Mouse (Mus musculus): ENCODE measurements around the gene Vgll4.
"Not testable (repeated sequence)": the region's sequence is repeated elsewhere in the genome, so short reads cannot be mapped to it uniquely, and the experiment has no call there.

GRCm38 (mm10) chr6:114889971-114890370, 79.8 kb downstream of the Vgll4 start:
- not testable (repeated sequence) for TF ChIP-seq EP300, CTCF (IDR thresholded peaks at IDR 0.05; ENCODE audit: low read depth)
